In the genomic region with DNA sequence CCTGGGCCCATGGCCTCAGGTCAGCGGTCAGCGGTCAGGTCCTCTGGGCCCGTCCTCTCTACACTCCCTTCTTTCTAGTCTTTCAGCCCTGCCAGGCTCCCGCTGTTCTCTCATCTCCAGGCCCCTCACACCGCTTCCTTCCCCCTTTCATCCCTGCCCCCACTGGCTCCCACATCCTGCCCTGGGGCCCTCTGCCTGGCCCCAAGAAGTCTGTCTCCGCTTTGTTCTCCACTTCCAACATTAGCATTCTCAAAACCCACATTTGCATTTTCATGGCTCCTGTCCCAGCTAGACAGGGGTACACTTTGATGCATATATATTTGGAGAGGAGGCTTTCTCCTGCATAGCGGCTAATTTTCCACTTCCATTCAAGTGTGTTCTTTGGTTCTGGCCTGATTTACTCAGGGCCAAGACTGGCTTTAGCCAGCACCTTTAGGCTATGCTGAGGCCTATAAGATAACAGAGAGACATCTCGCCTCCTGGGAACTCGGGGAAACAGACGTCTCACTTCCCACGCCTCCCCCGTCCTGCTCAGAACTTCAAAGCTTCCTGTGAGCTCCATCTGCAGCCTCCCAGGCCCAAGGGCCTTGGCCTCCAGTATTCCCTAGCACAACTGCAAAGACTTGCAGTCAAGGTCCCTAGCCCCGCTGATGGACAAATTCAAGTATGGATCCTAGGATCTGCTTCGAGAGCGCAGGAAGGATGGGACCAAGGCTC, we compare ENCODE assay signal across 9 mouse cellular contexts.
DNase-seq lines count a peak whose midpoint lies in the region; ATAC-seq lines count a peak whose summit lies in the region.
"Had no signal": no experiment of that assay in that cellular context is flagged by ENCODE, and none has a peak within 500 bp of the region (broad histone marks: within the 10 kb centered on the region; RNA-seq: fewer than 3 reads in every experiment).

No protein-coding gene starts in this region.

- peaks cover 44% of the 10 kb centered on the region for H3K4me1 ChIP-seq in kidney, embryonic 14.5 days (ENCODE audit: control insufficient read depth, insufficient read depth, low read length)
- peaks cover 69% of the 10 kb centered on the region for H3K4me1 ChIP-seq in forebrain, embryonic 10.5 days
- H3K4me1 ChIP-seq in neural tube, embryonic 11.5 days (ENCODE audit: control insufficient read depth, insufficient read depth, low read length), result peaks cover 33% of the 10 kb centered on the region

- H3K9me3 ChIP-seq in kidney, embryonic 14.5 days (ENCODE audit: control insufficient read depth, low read length), result no peaks in the 10 kb centered on the region
- H3K9me3 ChIP-seq in forebrain, embryonic 10.5 days, result no peaks in the 10 kb centered on the region
- no peaks in the 10 kb centered on the region for H3K9me3 ChIP-seq in neural tube, embryonic 11.5 days (ENCODE audit: control insufficient read depth, low read length)

- 10% methylated on average over 15 of the region's 15 CpGs for WGBS in kidney, embryonic 14.5 days
- WGBS in forebrain, embryonic 10.5 days, result 3% methylated on average over 15 of the region's 15 CpGs
- 5% methylated on average over 15 of the region's 15 CpGs for WGBS in neural tube, embryonic 11.5 days

- H3K4me2 ChIP-seq in kidney, embryonic 14.5 days (replicated peaks; ENCODE audit: low read depth, low read length), result no peak overlapping the region; the same call in 1 of the 2 replicates
- H3K4me2 ChIP-seq in neural tube, embryonic 11.5 days (ENCODE audit: low read depth), result peak overlapping the region; percentile 21

- H3K27me3 ChIP-seq in kidney, embryonic 14.5 days (ENCODE audit: control insufficient read depth, insufficient read depth, low read length), result no peaks in the 10 kb centered on the region
- H3K27me3 ChIP-seq in forebrain, embryonic 10.5 days (ENCODE audit: poor library complexity, severe bottlenecking), result peaks cover 37% of the 10 kb centered on the region
- no peaks in the 10 kb centered on the region for H3K27me3 ChIP-seq in neural tube, embryonic 11.5 days (ENCODE audit: control insufficient read depth, insufficient read depth, low read length)

- intact Hi-C loops in left cerebral cortex, postnatal 36 days (cut with DNase I), result no loop called here

- H3K36me3 ChIP-seq in kidney, embryonic 14.5 days (ENCODE audit: control insufficient read depth, insufficient read depth, low read length), result no peaks in the 10 kb centered on the region
- H3K36me3 ChIP-seq in forebrain, embryonic 10.5 days (replicated peaks), result no peaks in the 10 kb centered on the region
- no peaks in the 10 kb centered on the region for H3K36me3 ChIP-seq in neural tube, embryonic 11.5 days (ENCODE audit: control insufficient read depth, insufficient read depth, low read length)

- H3K4me3 ChIP-seq in kidney, embryonic 14.5 days (ENCODE audit: low read length), result no peak overlapping the region
- peak overlapping the region; percentile 27 for H3K4me3 ChIP-seq in forebrain, embryonic 10.5 days
- H3K4me3 ChIP-seq in neural tube, embryonic 11.5 days (ENCODE audit: low read depth, low read length), result no peak overlapping the region

- no peak for DNase-seq in kidney, postnatal 25 days
- DNase-seq in Muller cell, postnatal 12 days (ENCODE audit: inconsistent ontology term), result peak; percentile 14
- peak; percentile 63 for DNase-seq in forebrain, embryonic 10.5 days (ENCODE audit: extremely low spot score, low spot score)
- DNase-seq in left cerebral cortex, postnatal 36 days (ENCODE audit: low spot score in 2 of 2), result peak; percentile 49 to 63
- peak; percentile 75 for DNase-seq in neural tube, embryonic 11.5 days (ENCODE audit: low spot score)
- no peak for DNase-seq in urinary bladder, postnatal 25 days (ENCODE audit: low spot score)
- no peak for DNase-seq in ovary, postnatal 36 days (ENCODE audit: low spot score)

- peak; percentile 26; the same call in 1 of the 2 replicates for ATAC-seq in kidney, embryonic 14.5 days (ENCODE audit: low FRiP score, low TSS enrichment)
- peak; percentile 79 for ATAC-seq in neural tube, embryonic 11.5 days (ENCODE audit: insufficient read depth, low FRiP score, low TSS enrichment)

- H3K27ac ChIP-seq in kidney, embryonic 14.5 days (ENCODE audit: low read depth, low read length), result peak overlapping the region; percentile 67
- H3K27ac ChIP-seq in forebrain, embryonic 10.5 days, result peak overlapping the region; percentile 91
- H3K27ac ChIP-seq in neural tube, embryonic 11.5 days (ENCODE audit: low read depth, low read length), result peak overlapping the region; percentile 91
- H3K27ac ChIP-seq: liver, embryonic 14.5 days had no signal

- H3K9ac ChIP-seq in kidney, embryonic 14.5 days (ENCODE audit: low read depth, low read length), result peak overlapping the region; percentile 8; the same call in 1 of the 2 replicates
- H3K9ac ChIP-seq in neural tube, embryonic 11.5 days (ENCODE audit: low read length), result peak overlapping the region; percentile 30; the same call in 1 of the 2 replicates
- H3K9ac ChIP-seq: liver, embryonic 14.5 days had no signal

Comparison
In these comparisons a context has a peak if more than half of its experiments do, and no peak if none do; other contexts are left out.
1. DNase-seq: peak in Muller cell, postnatal 12 days (single experiment), forebrain, embryonic 10.5 days (single experiment), left cerebral cortex, postnatal 36 days (2 of 2) and neural tube, embryonic 11.5 days (single experiment); none in kidney, postnatal 25 days (0 of 2), urinary bladder, postnatal 25 days (single experiment) and ovary, postnatal 36 days (single experiment).
2. Peak in every context shown above with its lines, with median percentiles within 50 percentile points of each other: H3K27ac ChIP-seq.